Mouse (Mus musculus) liver, embryonic 14.5 days (tissue): ENCODE measurements around the gene Cyth1. TPM values are rescaled to one million over a fixed set of nuclear protein-coding genes. Genes with fewer than 3 reads are reported as not detected.

ENCODE experiments used
- ATAC-seq: fragments of 200-750 bp; cut with Nextera tagmentation; 2 replicates; pipeline ENCODE4 v1.8.0; 2017; ENCODE audit warnings: moderate number of reproducible peaks, mild to moderate bottlenecking, moderate library complexity; ENCODE audit not compliant: insufficient read depth
- DNase-seq, 3 experiments: peaks; one replicate each; pipeline ENCODE4 v3.0.0-alpha.2; 2012 to 2013; ENCODE audit warnings: low read depth in 3 of 3, low spot score in 3 of 3
- H3K27ac ChIP-seq: fragments of 300-500 bp; sonication (generic); 2 replicates; pipeline ENCODE4 v1.5.1; 2014; ENCODE audit warnings: moderate library complexity, mild to moderate bottlenecking, control low read depth, inconsistent platforms
- H3K27me3 ChIP-seq: fragments of 300-500 bp; sonication (generic); 2 replicates; pipeline ENCODE4 v1.6.1; 2014; ENCODE audit warnings: mild to moderate bottlenecking, low read length, moderate library complexity; ENCODE audit not compliant: control insufficient read depth, insufficient read depth
- H3K36me3 ChIP-seq: fragments of 300-500 bp; sonication (generic); replicated peaks from 2 replicates; pipeline ENCODE4 v1.6.1; 2014; ENCODE audit warnings: low read depth; ENCODE audit not compliant: control insufficient read depth, insufficient read depth
- H3K4me1 ChIP-seq, 2 experiments: fragments of 200-500 bp in 1 of 2; fragments of 300-500 bp in 1 of 2; sonication (generic) in 1 of 2; replicated peaks; 2 replicates each; pipeline ENCODE4 v1.6.1; 2012 to 2014; ENCODE audit warnings: antibody characterized with exemption in 1 of 2, inconsistent platforms in 1 of 2, low read length in 1 of 2; ENCODE audit not compliant: control insufficient read depth in 2 of 2, insufficient read depth in 2 of 2
- H3K4me2 ChIP-seq: fragments of 300-500 bp; sonication (generic); 2 replicates; pipeline ENCODE4 v1.6.1; 2014; ENCODE audit warnings: low read depth, mild to moderate bottlenecking, control low read depth, moderate library complexity
- H3K4me3 ChIP-seq, 2 experiments: fragments of 200-500 bp in 1 of 2; fragments of 300-500 bp in 1 of 2; sonication (generic) in 1 of 2; 2 replicates each; pipeline ENCODE4 v1.5.1; 2012 to 2014; ENCODE audit warnings: low read depth in 2 of 2, low read length in 2 of 2, mild to moderate bottlenecking in 2 of 2, control low read depth in 1 of 2, inconsistent platforms in 1 of 2, moderate library complexity in 1 of 2; ENCODE audit not compliant: insufficient read depth in 1 of 2
- H3K9ac ChIP-seq: fragments of 300-500 bp; sonication (generic); replicated peaks from 2 replicates; pipeline ENCODE4 v1.6.1; 2014; ENCODE audit warnings: mild to moderate bottlenecking, control low read depth, moderate library complexity
- H3K9me3 ChIP-seq: fragments of 300-500 bp; sonication (generic); 2 replicates; pipeline ENCODE4 v1.6.1; 2016; ENCODE audit warnings: low read length, mixed read lengths; ENCODE audit not compliant: control insufficient read depth
- CTCF ChIP-seq: IDR thresholded peaks from 2 replicates; pipeline ENCODE4 v1.5.1; 2016; ENCODE audit warnings: antibody characterized with exemption, low read depth, control low read depth
- EP300 ChIP-seq: IDR thresholded peaks from 2 replicates; pipeline ENCODE4 v1.6.1; 2016; ENCODE audit warnings: antibody characterized with exemption, low read depth
- WGBS: fragments of 180-500 bp; shearing (Covaris S2); extraction: QIAGEN DNeasy Blood & Tissue Kit; methylation state at CpG from one replicate; pipeline ENCODE4 v1.1.7; 2014; ENCODE audit not compliant: insufficient replicate concordance; 5-methylcytosine and 5-hydroxymethylcytosine counted together
- polyA plus RNA-seq, 2 experiments: library from polyadenylated mRNA; depleted of rRNA in 1 of 2; stranded (reverse) in 1 of 2; unstranded in 1 of 2; fragments of >200 nt; fragmentation: Nextera tagmentation in 1 of 2; extraction: Ambion mirVana in 1 of 2; gene quantifications; 2 replicates each; pipeline versions ENCODE4 v1.2.1 to v1.2.3; 2012 to 2014

Gene Cyth1
- polyA plus RNA-seq, 2 experiments = 1.9 to 2.7 TPM

DNA sequence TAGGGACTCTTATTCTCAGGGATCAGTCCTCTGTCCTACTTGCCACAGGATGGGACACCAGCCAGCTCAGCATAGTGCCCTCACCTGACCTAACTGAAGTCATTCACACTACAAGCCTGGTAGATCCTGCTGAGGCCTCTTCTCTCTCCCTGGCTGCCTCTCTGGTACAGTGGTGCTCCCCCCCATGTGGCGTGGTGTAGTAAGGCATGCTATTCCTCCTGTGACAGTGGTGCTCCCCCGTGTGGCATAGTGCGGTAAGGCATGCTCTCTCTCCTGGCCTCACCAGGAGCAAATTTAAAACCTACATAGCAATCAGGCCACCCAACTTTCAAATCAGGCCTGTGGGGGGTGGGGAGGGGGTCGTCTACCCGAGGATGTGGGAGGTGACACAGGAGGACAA lies 144.4 kb downstream of the Cyth1 start:
- Histone ChIP-seq H3K36me3 (no peaks in the 10 kb centered on the region), H3K4me1 (no peaks in the 10 kb centered on the region), H3K4me3 (no peak overlapping the region), H3K27ac (no peak overlapping the region), H3K9me3 (no peaks in the 10 kb centered on the region), H3K4me2 (no peak overlapping the region), H3K9ac (no peak overlapping the region), H3K27me3 (no peaks in the 10 kb centered on the region)
- TF ChIP-seq EP300 (no peak), CTCF (peak; percentile 99)
- 3% methylated on average over 5 of the region's 5 CpGs for whole genome bisulfite sequencing
- ATAC-seq (0 out of 2 replicates have a peak, but pooled peaks have one; percentile 37), DNase-seq (peak; percentile 48 to 55 (median 53))

DNA sequence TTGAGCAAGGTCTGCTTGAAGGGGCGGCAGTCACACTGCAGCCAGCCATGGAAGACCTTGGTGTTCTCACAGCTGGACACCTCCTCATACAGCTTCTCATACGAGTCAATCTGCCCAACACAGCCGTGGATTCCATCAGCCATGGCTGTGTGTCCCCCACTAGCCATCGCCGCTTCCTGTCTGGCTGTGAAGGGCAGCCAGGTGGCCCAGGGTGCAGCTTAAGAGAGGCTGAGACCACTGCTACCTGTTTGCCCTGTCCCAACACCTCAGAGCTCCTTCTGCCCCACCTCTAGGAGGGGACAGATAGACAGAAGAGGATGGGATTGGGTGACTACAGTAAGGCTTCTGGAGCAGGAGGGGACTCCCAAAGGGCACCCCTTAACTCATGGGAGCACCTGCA lies 145.0 kb downstream of the Cyth1 start:
- H3K9me3 ChIP-seq = no peaks in the 10 kb centered on the region
- H3K27ac ChIP-seq = no peak overlapping the region
- DNase-seq (no peak), ATAC-seq (no peak)
- H3K9ac ChIP-seq = no peak overlapping the region
- 75% methylated on average over 5 of the region's 5 CpGs for WGBS
- TF ChIP-seq CTCF (no peak), EP300 (no peak)
- H3K4me1 ChIP-seq = no peaks in the 10 kb centered on the region
- no peak overlapping the region for H3K4me2 ChIP-seq
- no peaks in the 10 kb centered on the region for H3K27me3 ChIP-seq
- H3K4me3 ChIP-seq = no peak overlapping the region
- no peaks in the 10 kb centered on the region for H3K36me3 ChIP-seq

DNA sequence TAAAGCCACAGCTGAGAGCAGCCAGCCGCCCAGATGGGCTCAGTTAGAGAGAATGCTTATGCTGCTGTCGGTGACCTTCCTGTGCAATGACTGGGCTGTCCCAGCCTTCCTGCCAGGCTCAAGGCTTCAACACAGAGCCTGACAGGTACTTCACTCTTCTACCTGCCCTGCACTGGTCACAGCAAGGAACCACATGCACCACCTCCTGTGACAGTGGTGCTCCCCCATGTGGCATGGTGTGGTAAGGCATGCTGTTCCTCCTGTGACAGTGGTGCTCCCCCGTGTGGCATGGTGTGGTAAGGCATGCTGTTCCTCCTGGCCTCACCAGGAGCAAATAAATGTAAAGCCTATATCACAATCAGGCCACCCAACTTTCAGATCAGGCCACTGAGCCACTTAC lies 145.6 kb downstream of the Cyth1 start:
- no peak overlapping the region for H3K4me3 ChIP-seq
- H3K27ac ChIP-seq = no peak overlapping the region
- H3K27me3 ChIP-seq = no peaks in the 10 kb centered on the region
- H3K9ac ChIP-seq = no peak overlapping the region
- H3K9me3 ChIP-seq = no peaks in the 10 kb centered on the region
- WGBS = 42% methylated on average over 3 of the region's 3 CpGs
- TF ChIP-seq EP300 (no peak), CTCF (peak; percentile 100)
- H3K4me1 ChIP-seq = no peaks in the 10 kb centered on the region
- no peaks in the 10 kb centered on the region for H3K36me3 ChIP-seq
- ATAC-seq (peak; percentile 33), DNase-seq (peak; percentile 54 to 62 (median 60))
- no peak overlapping the region for H3K4me2 ChIP-seq

DNA sequence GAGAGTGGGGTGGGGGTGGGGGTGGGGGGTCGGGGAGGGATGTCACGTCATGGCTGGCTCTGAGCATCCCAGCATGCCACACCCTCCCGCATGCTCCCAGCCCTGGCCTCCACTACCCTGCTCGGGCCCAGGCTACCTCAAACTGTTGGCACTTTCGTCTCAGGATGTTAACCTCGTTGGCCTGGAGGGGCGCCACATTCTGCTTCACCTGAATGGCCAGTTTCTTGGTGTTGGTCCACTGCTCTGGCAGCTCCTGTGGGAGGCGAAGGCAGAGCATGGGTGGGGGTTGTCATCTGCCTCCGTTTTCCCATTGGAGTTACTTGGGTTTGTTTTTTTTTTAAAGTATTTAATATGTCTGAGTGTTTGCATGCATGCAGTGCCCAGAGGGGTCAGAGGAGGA lies 147.3 kb downstream of the Cyth1 start:
- H3K27me3 ChIP-seq = no peaks in the 10 kb centered on the region
- no peak for TF ChIP-seq CTCF
- TF ChIP-seq EP300 = no peak
- 33% methylated on average over 9 of the region's 9 CpGs for WGBS
- no peak overlapping the region for H3K27ac ChIP-seq
- no peaks in the 10 kb centered on the region for H3K36me3 ChIP-seq
- H3K4me3 ChIP-seq = no peak overlapping the region
- no peak overlapping the region for H3K9ac ChIP-seq
- H3K4me2 ChIP-seq = no peak overlapping the region
- ATAC-seq = no peak
- DNase-seq = no peak
- no peaks in the 10 kb centered on the region for H3K4me1 ChIP-seq
- no peaks in the 10 kb centered on the region for H3K9me3 ChIP-seq

DNA sequence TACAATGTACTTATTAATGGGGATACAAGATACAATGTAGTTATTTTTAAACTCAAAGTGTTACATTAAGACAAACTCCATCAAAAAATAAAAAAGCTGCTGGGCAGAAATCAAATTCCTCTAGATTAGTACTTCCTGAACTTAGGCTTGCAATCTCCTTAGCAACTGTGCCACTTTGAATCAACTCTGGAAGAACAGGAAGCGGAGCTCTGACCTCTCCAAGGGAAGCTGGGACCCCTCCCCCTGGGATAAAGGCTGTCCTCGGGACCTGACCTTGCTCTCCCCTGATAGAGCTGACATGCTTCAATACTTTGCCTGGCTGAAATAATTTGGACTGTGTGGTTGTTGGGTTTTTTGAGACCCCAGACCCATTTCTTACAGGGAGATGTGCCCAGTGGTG lies 151.7 kb downstream of the Cyth1 start:
- Histone ChIP-seq H3K27ac (no peak overlapping the region), H3K9me3 (no peaks in the 10 kb centered on the region), H3K4me3 (no peak overlapping the region), H3K36me3 (no peaks in the 10 kb centered on the region), H3K4me1 (no peaks in the 10 kb centered on the region), H3K9ac (no peak overlapping the region), H3K4me2 (no peak overlapping the region), H3K27me3 (no peaks in the 10 kb centered on the region)
- ATAC-seq (no peak), DNase-seq (no peak)
- no peak for TF ChIP-seq CTCF
- TF ChIP-seq EP300 = no peak
- 43% methylated on average over 2 of the region's 2 CpGs for WGBS

DNA sequence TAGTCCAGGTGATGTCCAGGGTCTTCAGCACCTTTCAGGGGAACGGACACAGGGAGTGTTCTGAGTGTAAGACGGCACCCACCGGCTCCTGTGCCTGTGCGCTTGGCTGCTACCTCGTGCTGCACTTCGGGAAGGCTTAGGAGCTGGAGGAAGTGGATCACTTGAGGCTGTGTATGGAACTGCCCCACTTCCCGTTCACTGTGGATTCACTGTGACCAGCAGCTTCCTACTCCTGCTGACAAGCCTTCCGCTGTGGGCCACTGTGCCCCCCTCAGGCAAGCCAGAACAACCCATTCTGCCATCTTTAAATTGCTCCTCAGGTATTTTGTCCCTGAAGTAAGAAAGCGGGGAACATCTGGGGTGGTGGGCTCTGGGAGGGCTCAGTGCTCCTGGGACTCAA lies 153.4 kb downstream of the Cyth1 start:
- H3K4me2 ChIP-seq = no peak overlapping the region
- H3K36me3 ChIP-seq = no peaks in the 10 kb centered on the region
- DNase-seq (no peak), ATAC-seq (no peak)
- H3K27me3 ChIP-seq = no peaks in the 10 kb centered on the region
- no peaks in the 10 kb centered on the region for H3K9me3 ChIP-seq
- no peaks in the 10 kb centered on the region for H3K4me1 ChIP-seq
- H3K27ac ChIP-seq = no peak overlapping the region
- H3K9ac ChIP-seq = no peak overlapping the region
- no peak overlapping the region for H3K4me3 ChIP-seq
- 43% methylated on average over 9 of the region's 9 CpGs for WGBS
- TF ChIP-seq EP300 (no peak), CTCF (no peak)
